Mouse (Mus musculus) liver, adult (tissue): Measurements from ENCODE around the gene Tpm1.

Experiments
- GATA4 ChIP-seq: IDR thresholded peaks from 2 replicates; pipeline ENCODE4 v1.6.1; 2014; ENCODE audit warnings: mild to moderate bottlenecking, low read length; ENCODE audit not compliant: insufficient replicate concordance

Tpm1 gene

GRCm38 (mm10) chr9:67013501-67013900 lies 35.7 kb downstream of the Tpm1 start:
- TF ChIP-seq GATA4: no peak

- no peak for TF ChIP-seq GATA4
Observed at GRCm38 (mm10) chr9:67012470-67012869, 36.7 kb downstream of the Tpm1 start.

- TF ChIP-seq GATA4: no peak
Observed at GRCm38 (mm10) chr9:67011483-67011882, 37.7 kb downstream of the Tpm1 start.

GRCm38 (mm10) chr9:67008781-67009180 lies 40.4 kb downstream of the Tpm1 start:
- no peak for TF ChIP-seq GATA4

- TF ChIP-seq GATA4: no peak
Observed at GRCm38 (mm10) chr9:67006376-67006775, 42.8 kb downstream of the Tpm1 start.

- no peak for TF ChIP-seq GATA4
Observed at GRCm38 (mm10) chr9:67005161-67005742, 44.0 kb downstream of the Tpm1 start.

GRCm38 (mm10) chr9:67003656-67004055 lies 45.5 kb downstream of the Tpm1 start:
- TF ChIP-seq GATA4: no peak

- TF ChIP-seq GATA4: no peak
Observed at GRCm38 (mm10) chr9:67003156-67003555, 46.0 kb downstream of the Tpm1 start.

GRCm38 (mm10) chr9:67001506-67001905 lies 47.7 kb downstream of the Tpm1 start:
- no peak for TF ChIP-seq GATA4

GRCm38 (mm10) chr9:67001050-67001449 lies 48.2 kb downstream of the Tpm1 start:
- no peak for TF ChIP-seq GATA4

- no peak for TF ChIP-seq GATA4
Observed at GRCm38 (mm10) chr9:66999698-67000097, 49.5 kb downstream of the Tpm1 start.

GRCm38 (mm10) chr9:66991750-66992410 lies 57.3 kb downstream of the Tpm1 start:
- no peak for TF ChIP-seq GATA4

GRCm38 (mm10) chr9:66991021-66991749 lies 58.0 kb downstream of the Tpm1 start:
- TF ChIP-seq GATA4: no peak

GRCm38 (mm10) chr9:66990046-66990445 lies 59.2 kb downstream of the Tpm1 start:
- no peak for TF ChIP-seq GATA4

- TF ChIP-seq GATA4: no peak
Observed at GRCm38 (mm10) chr9:66989581-66989980, 59.6 kb downstream of the Tpm1 start.

GRCm38 (mm10) chr9:66988888-66989414 lies 60.3 kb downstream of the Tpm1 start:
- TF ChIP-seq GATA4: no peak

GRCm38 (mm10) chr9:66988198-66988887 lies 60.9 kb downstream of the Tpm1 start:
- no peak for TF ChIP-seq GATA4
